Mouse (Mus musculus): ENCODE measurements around the gene Mettl7a2.
A peak's percentile ranks its signal among the peaks of the same experiment; 100 is the strongest.
"Not testable (repeated sequence)": the region's sequence is repeated elsewhere in the genome, so short reads cannot be mapped to it uniquely, and the experiment has no call there.

Gene Mettl7a2

GRCm38 (mm10) chr15:100352711-100353250 is at the start of gene Mettl7a2, which contains the start of gene Methig1:
Gene Mettl7a2, plus strand, starts transcription at chr15:100353200.
Gene Methig1, plus strand, starts transcription at chr15:100353149.
- no peak for DNase-seq (ENCODE audit: low spot score)

- no peak for DNase-seq (ENCODE audit: low spot score)
Observed at GRCm38 (mm10) chr15:100303428-100304018, 49.5 kb upstream of the Mettl7a2 start.

- DNase-seq (ENCODE audit: low spot score), result peak; percentile 81
Observed at GRCm38 (mm10) chr15:100304019-100304991, 48.7 kb upstream of the Mettl7a2 start, which contains the start of gene Mettl7a1. Gene Mettl7a1, plus strand, starts transcription at chr15:100304140.

- DNase-seq (ENCODE audit: low spot score), result no peak
Observed at GRCm38 (mm10) chr15:100306201-100306600, 46.8 kb upstream of the Mettl7a2 start.

GRCm38 (mm10) chr15:100307438-100308096 is 45.4 kb upstream of the Mettl7a2 start:
- DNase-seq (ENCODE audit: low spot score), result not testable (repeated sequence)

- no peak for DNase-seq (ENCODE audit: low spot score)
Observed at GRCm38 (mm10) chr15:100312346-100312745, 40.7 kb upstream of the Mettl7a2 start.

GRCm38 (mm10) chr15:100314448-100315145 is 38.4 kb upstream of the Mettl7a2 start:
- no peak for DNase-seq (ENCODE audit: low spot score)

- not testable (repeated sequence) for DNase-seq (ENCODE audit: low spot score)
Observed at GRCm38 (mm10) chr15:100318014-100318671, 34.9 kb upstream of the Mettl7a2 start.

- no peak for DNase-seq (ENCODE audit: low spot score)
Observed at GRCm38 (mm10) chr15:100319884-100320283, 33.1 kb upstream of the Mettl7a2 start.

GRCm38 (mm10) chr15:100320295-100320905 is 32.6 kb upstream of the Mettl7a2 start:
- DNase-seq (ENCODE audit: low spot score), result no peak

- DNase-seq (ENCODE audit: low spot score), result peak; percentile 43
Observed at GRCm38 (mm10) chr15:100321134-100321533, 31.9 kb upstream of the Mettl7a2 start.

GRCm38 (mm10) chr15:100324021-100324591 is 28.9 kb upstream of the Mettl7a2 start:
- DNase-seq (ENCODE audit: low spot score), result no peak

GRCm38 (mm10) chr15:100325235-100325634 is 27.8 kb upstream of the Mettl7a2 start:
- DNase-seq (ENCODE audit: low spot score), result no peak

- DNase-seq (ENCODE audit: low spot score), result not testable (repeated sequence)
Observed at GRCm38 (mm10) chr15:100328089-100328488, 24.9 kb upstream of the Mettl7a2 start.

- not testable (repeated sequence) for DNase-seq (ENCODE audit: low spot score)
Observed at GRCm38 (mm10) chr15:100329336-100329735, 23.7 kb upstream of the Mettl7a2 start.

GRCm38 (mm10) chr15:100330739-100331138 is 22.3 kb upstream of the Mettl7a2 start:
- DNase-seq (ENCODE audit: low spot score), result no peak

- DNase-seq (ENCODE audit: low spot score), result not testable (repeated sequence)
Observed at GRCm38 (mm10) chr15:100332077-100332961, 20.7 kb upstream of the Mettl7a2 start.

- DNase-seq (ENCODE audit: low spot score), result no peak
Observed at GRCm38 (mm10) chr15:100334629-100335028, 18.4 kb upstream of the Mettl7a2 start, which contains the start of gene Mettl7a3. Gene Mettl7a3, plus strand, starts transcription at chr15:100334929.

- DNase-seq (ENCODE audit: low spot score), result not testable (repeated sequence)
Observed at GRCm38 (mm10) chr15:100337328-100337727, 15.7 kb upstream of the Mettl7a2 start.
